Mouse (Mus musculus): ENCODE measurements around the gene Mark3.
"Not testable (repeated sequence)": the region's sequence is repeated elsewhere in the genome, so short reads cannot be mapped to it uniquely, and the experiment has no call there.

Gene Mark3

DNA sequence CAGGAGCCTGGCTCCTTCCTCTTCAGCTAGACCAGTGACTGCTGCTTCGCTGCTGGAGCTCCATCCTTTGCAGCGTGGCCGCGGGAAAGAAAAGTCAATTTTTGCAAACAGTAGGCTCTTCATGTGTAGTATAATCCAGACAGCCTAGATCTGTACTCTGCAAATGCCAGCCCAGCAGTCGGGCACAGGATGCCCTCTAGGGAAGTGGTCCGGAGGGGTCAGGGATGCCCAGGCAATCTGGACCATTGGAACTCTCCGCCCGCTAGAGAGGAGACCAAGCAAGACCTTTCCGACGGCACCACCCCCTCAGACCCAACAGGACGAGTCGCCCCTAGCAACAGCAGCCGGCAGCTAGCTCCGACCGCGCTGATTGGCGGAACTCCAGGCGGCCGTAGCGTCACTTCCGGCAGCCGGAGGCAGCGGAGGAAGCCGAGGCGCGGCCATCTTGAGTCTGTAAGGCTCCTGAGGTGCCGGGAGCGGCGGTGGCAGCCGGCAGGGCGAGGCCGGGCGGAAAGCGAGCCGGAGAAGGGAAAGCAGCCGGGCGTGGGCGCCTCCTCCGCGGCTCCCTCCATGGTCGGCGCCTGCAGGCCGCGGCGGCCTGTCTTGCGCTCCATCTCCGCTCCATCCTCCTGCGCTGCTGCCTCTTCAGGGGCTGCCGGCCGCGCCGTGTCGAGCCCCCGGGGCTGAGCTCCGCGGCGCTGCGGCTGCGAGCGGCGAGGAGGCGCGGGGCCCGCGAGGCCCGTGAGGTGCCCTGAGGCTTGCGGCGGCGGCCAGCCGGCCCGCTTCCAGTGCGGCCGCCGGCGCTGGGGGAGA, at the start of gene Mark3:
Mark3 (plus strand) TSS at position 450 of the 813 bp plus-strand sequence.
- peak; percentile 91 for DNase-seq (ENCODE audit: low spot score)

DNA sequence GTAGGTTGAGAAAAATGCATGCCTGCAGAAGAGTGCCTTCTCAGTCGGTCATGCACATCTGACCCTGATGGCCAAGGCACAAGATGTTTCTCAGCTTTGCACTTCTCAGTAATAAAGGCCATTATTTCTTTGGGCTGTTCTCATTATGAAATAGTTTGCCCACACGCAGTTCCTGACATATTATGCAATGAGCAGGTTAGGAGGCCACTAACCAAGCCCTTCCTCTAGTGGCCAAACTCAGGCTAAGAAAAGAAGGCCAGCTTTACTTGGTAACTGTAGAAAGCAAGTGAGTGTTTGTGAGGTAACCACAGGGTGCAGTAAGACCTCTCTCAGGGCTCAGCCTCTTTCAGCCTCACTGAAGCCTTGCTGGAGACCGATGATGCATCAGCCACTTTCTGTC, 49.4 kb upstream of the Mark3 start:
- no peak for DNase-seq (ENCODE audit: low spot score)

- no peak for DNase-seq (ENCODE audit: low spot score)
These were observed 46.6 kb upstream of the Mark3 start for GRCm38 (mm10) chr12:111527643-111528281.

DNA sequence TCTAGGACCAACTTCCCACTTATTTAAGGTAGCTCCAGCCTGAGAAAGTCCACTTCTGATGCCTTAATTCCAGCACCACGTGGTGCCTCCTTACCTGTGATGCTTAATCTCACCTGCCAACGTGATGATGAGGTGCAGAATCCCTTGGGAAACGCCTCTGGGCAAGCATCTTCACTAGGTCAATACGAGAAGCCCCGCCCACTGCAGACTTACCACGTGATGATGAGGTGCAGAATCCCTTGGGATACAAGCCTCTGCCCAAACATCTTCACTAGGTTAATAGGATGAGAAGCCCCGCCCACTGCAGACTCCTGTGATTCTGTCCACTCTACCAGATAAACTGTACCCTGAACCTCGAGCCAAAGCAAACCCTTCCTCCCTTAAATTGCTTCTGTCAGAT, 45.1 kb upstream of the Mark3 start:
- DNase-seq (ENCODE audit: low spot score): no peak

DNA sequence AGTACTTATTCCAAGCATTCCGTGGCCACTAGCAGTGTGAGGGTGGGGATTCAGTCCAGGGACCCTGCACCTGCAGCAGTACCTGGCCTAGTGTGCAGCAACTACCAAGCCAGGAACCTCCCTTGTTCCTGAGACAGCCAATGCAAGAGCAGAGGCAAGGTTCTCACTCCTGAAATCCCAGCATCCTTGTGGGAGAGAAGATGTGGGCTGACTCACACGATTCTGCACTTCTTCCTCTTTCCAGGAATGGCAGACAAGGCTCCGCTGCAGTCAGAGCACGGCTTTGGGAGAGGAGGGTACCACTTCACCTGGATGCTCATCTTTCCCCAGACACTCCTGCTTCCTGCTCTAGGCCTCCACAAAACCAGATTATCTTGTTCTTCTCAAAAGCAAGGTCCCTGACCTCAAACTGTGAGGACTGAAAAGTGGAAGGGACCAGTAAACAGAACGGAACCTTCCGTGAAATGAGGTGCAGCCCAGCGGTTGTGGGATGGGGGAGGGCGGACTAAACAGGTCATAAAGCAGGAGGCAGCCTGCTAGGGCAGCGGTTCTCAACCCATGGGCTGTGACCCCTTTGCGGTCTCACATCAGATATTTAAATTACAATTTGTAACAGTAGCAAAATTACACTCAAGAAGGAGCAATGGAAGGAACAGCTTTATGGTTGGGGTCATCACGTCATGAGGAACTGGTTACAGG, 41.1 kb upstream of the Mark3 start:
- no peak for DNase-seq (ENCODE audit: low spot score)

GRCm38 (mm10) chr12:111535281-111535680, 39.0 kb upstream of the Mark3 start:
- peak; percentile 47 for DNase-seq (ENCODE audit: low spot score)

DNA sequence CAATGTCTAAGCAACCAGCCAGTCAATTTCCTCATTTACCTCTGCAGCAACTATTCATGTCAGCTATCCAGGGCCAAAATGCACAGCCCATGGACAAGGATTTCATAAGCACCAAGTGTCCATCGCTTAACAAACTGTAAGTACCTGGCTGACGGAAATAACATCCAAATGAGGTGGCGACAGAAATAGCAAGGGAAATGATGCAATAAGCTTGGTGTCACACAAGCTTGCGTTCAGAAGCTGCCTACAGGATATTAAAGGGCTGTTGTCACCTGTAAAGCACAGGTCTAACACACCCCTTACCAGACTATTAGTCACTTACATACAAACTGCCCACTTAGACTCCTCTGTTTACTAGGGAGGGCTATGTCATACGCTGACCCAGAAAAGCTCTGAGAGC, 38.6 kb upstream of the Mark3 start:
- DNase-seq (ENCODE audit: low spot score): no peak

- no peak for DNase-seq (ENCODE audit: low spot score)
These were observed 37.6 kb upstream of the Mark3 start for GRCm38 (mm10) chr12:111536746-111537145.

- DNase-seq (ENCODE audit: low spot score): no peak
These were observed 37.0 kb upstream of the Mark3 start for GRCm38 (mm10) chr12:111537341-111537740.

DNA sequence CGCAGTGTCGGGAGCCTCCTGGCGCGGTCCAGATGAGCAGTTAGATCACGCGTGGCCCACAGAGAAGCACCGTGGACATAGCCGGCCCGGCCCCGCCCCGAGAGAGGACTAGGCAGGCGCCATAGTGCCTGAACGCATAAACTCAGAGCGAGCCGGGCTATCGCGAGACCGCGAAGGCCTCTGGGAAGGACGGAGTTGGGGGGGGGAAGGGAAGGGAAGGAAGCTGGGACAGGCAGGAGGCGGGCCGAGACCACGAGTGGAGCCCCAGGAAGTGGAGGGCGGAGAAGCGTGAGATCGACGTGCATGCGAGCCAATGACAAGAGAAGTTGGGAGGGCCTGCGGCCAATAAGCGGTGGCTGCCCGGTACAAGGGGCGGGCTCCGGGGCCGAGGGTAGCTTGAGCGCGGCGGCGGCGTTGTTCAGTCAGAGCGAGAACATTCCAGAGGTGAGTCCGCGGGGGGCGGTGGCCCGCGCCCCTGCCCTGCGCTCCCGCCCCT, 36.5 kb upstream of the Mark3 start, which contains the start of gene Eif5:
Eif5 (plus strand) TSS at position 221 of the 496 bp plus-strand sequence.
- peak; percentile 98 for DNase-seq (ENCODE audit: low spot score)

GRCm38 (mm10) chr12:111538292-111539040, 35.9 kb upstream of the Mark3 start:
- peak; percentile 82 for DNase-seq (ENCODE audit: low spot score)

- DNase-seq (ENCODE audit: low spot score): no peak
These were observed 35.3 kb upstream of the Mark3 start for GRCm38 (mm10) chr12:111539041-111539345.

- no peak for DNase-seq (ENCODE audit: low spot score)
These were observed 27.3 kb upstream of the Mark3 start for GRCm38 (mm10) chr12:111547070-111547469.

GRCm38 (mm10) chr12:111548555-111549289, 25.6 kb upstream of the Mark3 start:
- no peak for DNase-seq (ENCODE audit: low spot score)

GRCm38 (mm10) chr12:111550679-111551078, 23.6 kb upstream of the Mark3 start:
- DNase-seq (ENCODE audit: low spot score): no peak

DNA sequence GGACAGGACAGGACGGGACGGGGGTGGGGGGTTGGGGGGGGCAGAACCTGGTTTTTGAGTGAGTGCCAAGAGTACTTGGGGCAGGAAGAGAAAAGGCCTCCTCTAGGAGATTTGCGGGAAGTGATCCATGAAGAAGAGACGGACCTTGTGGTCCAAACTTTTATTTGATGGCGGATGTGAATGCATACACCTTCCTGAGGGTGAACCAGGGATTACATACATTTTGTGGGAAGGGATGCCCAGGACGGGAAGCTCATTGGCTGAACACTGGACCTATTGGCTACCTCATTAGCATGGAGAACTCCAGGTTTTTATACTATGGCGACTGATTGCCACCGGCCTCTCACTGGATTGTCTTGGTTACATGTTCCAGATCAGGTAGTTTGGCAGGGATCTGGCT, 22.0 kb upstream of the Mark3 start:
- DNase-seq (ENCODE audit: low spot score): no peak

DNA sequence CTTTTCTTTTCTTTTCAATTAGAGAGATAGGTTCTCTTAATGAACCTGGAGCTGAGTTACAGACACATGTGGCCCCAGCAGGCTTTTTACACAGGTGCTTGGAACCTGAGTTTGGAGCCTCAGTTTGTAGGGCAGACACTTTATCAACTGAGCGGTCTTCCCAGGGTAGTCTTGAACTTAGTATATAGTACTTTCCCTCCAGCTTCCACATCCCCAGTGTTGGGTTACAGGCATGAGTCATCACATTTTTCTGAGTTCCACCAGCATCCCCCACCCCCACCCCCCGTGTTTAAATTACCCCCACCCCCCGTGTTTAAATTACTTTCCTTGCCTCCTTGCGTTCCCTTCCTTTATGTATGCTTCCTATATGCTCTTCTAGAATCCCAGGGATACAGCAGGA, 19.0 kb upstream of the Mark3 start:
- no peak for DNase-seq (ENCODE audit: low spot score)

GRCm38 (mm10) chr12:111555893-111556292, 18.4 kb upstream of the Mark3 start:
- DNase-seq (ENCODE audit: low spot score): not testable (repeated sequence)

DNA sequence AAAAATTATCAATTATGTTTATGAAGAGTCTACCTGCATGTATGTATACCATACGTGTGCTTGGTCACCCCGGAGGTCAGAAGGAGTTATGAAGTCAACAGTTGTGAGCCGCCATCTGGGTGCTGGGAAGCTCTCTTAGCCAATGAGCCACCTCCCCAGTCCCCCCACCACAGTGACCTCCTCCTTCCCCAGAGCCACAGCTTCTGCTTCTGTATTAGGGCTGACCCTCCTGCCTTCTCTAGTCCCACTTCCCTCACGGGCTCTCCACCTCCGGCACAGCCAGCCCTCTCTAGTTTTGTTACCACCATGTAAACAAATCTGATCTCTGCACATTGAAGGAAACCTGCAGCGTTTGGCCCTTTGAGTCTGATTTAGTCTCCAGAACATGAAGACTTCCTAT, 16.8 kb upstream of the Mark3 start:
- no peak for DNase-seq (ENCODE audit: low spot score)

GRCm38 (mm10) chr12:111558655-111559054, 15.7 kb upstream of the Mark3 start:
- peak; percentile 37 for DNase-seq (ENCODE audit: low spot score)

- DNase-seq (ENCODE audit: low spot score): peak; percentile 35
These were observed 14.6 kb upstream of the Mark3 start for GRCm38 (mm10) chr12:111559647-111560258.

Measured in spleen, adult 12 weeks (tissue).